Mouse (Mus musculus) adrenal gland, postnatal 36 days (tissue): ENCODE results near the gene Plekha4. TPM values are rescaled to one million over a fixed set of nuclear protein-coding genes. Genes with fewer than 3 reads are reported as not detected.
"Not testable (repeated sequence)": the region's sequence is repeated elsewhere in the genome, so short reads cannot be mapped to it uniquely, and the experiment has no call there.

Experiments used
- DNase-seq, 2 experiments: peaks; one replicate each; pipeline ENCODE4 v3.0.0; 2021; ENCODE audit warnings: mixed read lengths in 1 of 2
- total RNA-seq, 2 experiments: library from RNA; stranded (reverse); gene quantifications; 2 replicates each; pipeline ENCODE4 v1.2.3; 2021

Plekha4 gene
- total RNA-seq, 2 experiments from 2014 or later, result 3.5 to 4.2 TPM

DNA sequence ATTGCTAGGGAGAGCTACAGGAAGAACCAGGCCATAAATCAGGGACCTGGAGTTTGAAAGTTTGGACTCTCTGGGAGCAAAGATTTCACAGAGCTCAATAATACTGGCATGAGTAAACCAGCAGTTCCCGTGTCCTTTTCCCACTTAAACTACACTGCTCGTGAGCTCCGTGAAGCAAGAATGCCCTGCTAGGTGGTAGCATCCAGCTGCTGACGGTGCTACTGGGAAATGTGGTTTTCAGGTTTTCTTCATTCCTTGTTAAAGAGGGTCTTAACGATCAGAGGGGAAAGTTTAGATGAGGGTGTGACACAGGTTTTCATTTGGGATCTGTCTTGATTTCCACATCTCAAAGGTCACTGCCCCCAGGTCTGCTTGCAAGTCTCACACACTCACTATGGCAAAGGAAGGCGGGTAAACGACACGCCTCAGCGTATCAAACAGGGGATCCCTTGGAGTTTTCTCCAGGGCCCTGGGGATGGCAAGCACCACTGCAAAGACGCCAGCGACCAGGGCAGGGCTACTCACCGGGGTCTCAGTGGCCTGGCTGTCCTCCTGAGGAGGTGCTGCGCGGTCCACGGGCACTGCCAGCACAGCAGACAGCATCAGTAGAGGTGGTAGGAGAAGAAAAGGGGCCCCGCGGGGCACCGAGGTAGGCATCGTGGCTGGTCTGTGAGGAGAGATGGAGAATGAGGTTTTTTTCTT, 16.8 kb upstream of the Plekha4 start:
- no peak for DNase-seq

DNA sequence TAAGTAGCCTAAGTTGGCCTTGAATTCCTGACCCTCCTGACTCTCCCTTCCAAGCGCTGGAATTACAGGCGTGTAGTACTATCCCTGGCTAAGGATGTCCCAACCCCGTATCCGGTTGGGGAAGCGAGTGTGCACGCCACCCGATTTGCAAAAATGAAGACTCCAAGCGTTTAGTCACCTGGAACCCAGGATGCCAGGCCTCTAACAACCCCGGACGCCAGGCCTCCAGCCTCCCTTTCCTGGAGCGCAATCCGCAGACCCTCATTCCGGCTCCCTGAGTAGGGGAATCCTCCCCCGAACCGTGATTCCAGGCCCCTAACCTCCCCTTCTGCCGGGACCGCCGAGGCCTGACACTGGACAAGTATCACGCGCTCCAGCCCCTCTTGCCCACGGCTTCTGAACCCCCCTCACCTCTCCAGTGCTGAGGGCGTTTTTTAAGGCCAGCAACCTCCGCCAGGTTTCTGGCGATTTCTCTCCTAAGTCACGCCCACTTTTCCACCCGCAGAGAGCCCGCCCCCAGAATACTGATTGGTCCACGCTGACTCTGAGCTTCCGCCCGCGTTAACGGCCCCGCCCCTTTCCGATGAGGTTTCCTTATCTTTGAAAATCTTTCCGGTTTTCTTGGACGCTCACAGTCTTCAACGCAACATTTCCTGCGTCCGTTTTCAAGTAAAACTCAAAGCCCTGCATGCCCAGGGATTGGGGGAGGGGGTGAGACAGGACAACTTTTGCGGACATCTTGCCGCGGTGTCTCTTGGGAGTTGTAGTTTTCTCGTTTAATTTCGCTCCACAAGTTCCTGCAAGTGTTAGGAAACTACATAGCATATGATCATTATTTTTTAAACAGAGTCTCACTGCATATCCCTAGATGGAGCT, 16.0 kb upstream of the Plekha4 start, which contains the start of gene Nucb1:
Nucb1 (minus strand) TSS at position 495 of the 876 bp plus-strand sequence.
- peak; percentile 93 to 95 for DNase-seq

DNA sequence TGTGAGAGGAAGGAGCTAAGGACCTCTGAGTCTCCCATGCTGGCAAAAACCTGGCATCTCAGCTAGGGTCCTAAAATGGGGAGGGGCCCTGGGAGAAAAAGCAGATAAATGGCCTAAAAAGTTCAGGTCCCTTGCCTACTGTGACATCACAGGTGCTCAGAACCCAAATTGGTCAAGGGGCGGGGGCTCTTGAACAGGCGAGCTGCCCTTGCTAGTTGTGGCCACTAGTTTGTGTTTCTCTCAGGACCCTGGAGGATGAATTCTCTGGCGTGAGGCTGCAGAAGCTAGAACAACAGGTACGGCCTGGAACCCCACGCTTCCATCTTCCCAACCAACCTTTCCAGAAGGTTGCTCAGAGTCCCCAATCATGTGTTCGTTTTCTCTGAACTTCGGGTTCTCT, 11.7 kb upstream of the Plekha4 start:
- DNase-seq, result no peak

DNA sequence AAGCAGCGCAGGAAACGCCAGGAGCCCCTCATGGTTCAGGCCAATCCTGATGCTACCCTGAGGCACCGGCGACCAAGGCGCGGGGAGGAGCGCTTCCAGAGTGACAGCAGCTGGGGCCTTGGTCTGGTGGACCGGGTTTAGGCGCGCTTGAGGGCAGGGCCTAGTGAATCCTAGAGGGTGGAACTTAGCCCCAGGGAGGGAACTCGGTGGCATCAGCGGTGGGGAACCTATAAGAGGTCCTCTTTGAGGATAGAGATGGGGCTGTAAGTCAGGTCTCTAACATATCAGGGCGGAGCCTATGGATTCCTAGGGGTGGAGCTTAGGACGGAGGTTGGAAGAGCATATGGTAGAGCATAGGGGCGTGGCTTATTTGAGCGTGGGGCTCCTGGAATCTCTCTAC, 10.7 kb upstream of the Plekha4 start:
- no peak for DNase-seq

DNA sequence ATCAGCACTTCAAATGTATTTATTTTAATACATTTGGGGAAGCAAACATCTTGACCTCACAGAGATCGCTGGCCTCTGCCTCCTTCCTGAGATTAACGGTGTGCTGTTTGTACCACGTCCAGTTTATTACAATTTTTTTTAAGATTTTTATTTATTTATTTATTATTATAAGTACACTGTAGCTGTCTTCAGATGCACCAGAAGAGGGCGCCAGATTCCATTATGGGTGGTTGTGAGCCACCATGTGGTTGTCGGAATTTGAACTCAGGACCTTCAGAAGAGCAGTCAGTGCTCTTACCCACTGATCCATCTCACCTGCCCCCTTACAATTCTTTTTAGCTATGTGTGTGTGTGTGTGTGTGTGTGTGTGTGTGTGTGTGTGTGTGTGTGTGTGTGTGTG, 9.3 kb upstream of the Plekha4 start:
- not testable (repeated sequence) for DNase-seq

DNA sequence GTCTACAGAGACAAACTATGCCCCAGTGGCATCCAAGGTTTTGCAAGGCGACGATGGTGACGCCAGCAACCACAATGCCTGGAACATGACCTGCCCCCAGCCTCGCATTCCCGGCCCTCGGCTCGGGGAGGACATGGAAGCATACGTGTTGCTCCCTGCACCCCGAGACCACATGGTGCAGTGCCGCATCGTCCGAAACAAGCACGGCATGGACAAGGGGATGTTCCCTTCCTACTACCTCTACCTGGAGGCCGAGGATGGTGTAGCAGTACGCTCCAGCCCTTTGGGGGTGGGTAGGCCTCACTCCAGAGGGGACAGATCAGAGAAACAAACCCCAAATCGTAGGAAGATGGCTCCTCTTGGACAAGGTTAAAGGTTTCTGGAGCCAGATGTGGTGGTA, 7.5 kb upstream of the Plekha4 start:
- no peak for DNase-seq

DNA sequence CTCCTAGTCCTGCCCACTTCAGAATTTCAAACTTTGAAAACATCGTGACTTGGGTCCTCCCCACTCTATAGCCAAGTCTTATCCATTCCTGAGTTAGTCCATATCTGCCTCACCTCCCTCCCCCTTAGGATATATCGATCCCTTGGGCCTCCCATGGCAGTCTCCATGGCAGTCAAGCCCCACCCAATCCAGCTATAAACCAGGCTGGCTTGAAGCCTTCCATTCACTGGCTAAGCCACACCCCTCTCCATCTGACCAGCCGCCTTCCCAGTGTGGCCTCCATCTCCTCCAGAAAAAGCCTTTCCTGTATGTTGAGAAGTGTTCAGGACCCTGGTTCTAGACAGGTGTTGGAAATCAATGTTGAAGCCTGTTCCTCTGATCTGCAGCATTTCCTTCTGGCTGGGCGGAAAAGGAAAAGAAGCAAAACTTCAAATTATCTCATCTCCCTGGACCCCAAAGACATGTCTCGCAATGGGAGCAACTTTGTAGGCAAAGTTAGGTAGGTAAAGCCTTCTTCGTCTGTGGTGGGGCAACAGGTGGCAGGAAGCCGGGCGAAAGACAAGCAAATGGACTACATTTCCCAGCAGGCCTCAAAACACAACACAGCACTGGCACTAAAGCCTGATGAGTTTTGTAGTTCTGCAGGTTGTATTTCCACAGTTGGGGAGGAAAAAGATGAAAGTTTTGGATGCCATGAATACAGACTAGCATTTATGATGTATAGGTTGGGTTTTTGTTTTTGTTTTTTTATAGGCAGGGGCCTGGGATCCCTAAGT, 6.6 kb upstream of the Plekha4 start:
- no peak for DNase-seq

DNA sequence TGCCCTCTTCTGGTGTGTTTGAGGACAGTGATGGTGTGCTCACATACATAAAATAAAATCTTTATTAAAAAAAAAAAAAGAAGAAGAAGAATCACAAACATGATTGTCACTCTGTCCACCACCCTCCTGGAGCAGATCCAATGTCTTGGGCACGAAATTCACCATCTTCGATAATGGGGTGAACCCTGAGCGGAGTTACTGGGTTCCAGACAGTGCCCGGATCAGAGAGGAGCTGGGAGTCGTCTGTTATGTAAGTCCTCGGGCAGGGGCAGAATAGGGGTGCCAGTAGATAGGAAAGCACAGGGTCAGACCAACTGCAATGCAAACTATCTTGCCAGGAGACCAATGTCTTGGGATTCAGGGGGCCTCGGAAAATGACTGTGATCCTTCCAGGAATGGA, 5.5 kb upstream of the Plekha4 start:
- no peak for DNase-seq

DNA sequence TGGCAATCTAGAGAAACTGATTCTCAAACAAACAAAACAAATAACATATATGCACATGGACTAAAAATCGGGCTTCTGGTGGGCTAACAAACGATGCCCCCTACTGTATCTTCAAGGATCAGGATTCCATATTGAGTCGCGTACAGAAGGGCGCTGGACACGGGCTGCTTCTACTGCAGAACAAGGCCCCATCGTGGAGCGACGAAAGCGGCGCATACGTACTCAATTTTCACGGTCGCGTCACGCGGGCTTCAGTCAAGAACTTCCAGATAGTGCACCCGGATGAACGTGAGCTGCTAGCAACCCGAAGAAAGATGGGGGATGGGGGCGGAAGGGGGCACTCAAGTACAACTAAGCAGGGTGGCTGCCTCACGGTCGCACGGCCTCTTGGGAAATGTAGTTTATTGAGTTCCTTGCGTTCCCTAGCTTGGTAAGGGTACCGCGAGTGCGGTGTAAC, 4.4 kb upstream of the Plekha4 start:
- DNase-seq, result peak; percentile 87 to 94

DNA sequence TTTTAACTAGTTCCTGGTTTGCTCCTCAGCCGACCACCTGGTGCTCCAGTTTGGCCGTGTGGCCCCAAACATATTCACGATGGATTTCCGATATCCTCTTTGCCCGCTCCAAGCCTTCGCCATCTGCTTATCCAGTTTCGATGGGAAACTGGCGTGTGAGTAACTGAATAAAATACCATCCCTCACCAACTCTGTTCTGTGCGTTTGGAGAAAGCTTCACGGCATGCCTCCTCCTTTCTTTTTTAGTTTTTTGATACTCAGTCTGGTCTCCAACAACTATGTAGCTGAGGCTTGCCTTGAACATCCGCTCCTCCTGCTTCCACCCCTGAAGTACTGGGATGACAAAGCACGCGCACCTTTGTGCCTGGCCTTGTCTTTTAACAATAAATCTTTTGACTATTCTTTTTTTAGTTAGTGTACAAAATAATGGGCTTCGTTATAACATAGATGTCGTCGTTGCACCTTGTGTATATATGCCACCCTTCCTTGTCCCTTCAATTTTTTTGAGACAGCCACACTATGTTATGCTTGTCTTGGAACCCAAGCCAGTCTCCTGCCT, 3.9 kb upstream of the Plekha4 start:
- DNase-seq, result no peak

DNA sequence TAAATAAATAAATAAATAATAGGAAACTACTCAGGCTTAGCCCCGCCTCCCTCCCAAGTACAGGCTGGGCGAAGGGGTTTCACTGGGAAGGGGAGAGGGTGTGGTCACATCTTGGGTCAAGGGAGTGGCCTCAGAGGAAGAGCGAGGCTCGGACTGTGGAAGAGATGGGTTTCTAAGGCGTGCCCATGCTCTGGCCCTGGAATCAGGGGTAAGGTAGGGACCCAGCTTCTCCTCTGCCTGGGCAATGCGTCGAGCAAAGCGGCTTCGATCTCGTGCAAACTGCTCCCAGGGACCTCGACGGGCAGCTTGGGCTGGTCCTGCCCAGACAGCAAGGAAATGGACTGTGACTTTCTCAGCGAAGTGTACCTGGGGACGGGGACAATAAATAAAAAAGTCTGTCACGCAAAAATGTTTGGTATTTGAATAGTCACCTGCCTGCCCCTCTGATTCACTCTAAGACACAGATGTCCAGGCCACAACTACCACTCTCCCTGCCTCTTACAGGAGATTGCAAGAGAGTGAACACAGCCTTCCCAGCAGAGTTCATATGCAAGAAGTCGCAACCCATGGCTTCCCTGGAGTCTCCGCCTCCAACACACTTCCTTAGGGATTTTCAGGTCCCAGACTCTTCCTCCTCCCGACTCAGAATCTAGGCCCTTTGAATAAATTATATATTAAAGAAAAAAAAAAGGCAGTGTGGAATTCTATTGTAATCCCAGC, 3.0 kb upstream of the Plekha4 start:
- no peak for DNase-seq

DNA sequence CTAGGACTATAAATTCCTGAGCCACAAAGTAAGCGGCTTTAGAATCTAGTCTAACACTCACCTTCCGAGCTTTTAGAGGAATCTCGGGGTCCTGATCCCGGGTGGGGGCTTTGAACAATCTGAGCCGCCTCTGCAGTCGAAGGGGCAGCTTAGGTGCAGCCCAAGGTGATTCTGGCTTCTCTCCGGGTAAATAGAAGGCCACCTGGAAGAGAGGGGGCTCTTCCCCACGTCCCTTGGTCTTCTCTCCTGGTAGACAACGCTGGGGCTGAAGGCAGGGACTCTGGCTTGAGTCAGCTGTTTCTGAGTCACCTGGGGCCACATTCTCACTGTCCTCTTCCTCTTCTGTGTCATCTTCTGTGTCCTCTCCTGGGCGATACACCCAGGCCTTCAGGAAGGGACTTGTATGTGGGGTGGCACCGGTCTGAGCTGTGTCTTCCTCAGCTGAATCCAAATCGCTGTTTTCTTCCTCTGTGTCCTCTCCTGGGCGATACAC, 2.4 kb upstream of the Plekha4 start:
- no peak for DNase-seq

DNA sequence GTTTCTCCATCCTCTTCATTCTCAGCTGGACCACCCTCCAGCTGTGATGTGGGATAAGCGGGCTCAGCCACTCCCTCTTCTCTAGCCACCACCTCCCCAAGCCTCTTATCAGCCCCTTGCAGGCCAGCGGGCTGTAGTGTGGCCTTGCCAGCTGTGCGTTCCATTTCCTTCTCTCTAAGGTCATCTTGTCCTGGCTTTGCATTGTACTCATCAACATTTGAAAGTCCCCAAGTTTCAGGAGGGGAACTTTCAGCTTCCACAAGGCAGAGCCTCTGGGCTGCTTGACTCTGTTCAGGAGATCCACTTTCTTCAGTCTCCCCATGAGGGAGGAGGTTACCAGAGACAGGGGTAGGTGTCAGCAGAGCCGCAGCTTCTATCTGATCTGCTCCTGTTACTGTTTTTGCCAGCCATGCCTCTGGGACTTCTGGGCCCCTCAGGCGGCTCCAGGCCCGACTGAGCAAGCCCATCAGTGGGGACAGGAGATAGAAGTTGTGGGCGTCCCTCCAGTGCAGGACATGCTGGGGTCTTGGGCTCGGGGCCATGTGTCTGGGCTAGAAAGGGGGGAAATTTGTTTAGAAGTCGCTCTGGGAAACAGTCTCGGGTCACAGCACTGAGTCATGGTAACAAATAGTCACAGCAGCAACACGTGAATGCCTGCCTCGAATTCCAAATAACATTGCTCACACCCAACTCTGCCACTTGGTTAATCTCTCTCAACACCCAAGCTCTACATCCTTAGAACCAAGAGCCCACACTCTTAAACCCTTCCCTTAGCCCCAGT, 1.1 kb upstream of the Plekha4 start:
- DNase-seq, result peak; percentile 53 to 56

DNA sequence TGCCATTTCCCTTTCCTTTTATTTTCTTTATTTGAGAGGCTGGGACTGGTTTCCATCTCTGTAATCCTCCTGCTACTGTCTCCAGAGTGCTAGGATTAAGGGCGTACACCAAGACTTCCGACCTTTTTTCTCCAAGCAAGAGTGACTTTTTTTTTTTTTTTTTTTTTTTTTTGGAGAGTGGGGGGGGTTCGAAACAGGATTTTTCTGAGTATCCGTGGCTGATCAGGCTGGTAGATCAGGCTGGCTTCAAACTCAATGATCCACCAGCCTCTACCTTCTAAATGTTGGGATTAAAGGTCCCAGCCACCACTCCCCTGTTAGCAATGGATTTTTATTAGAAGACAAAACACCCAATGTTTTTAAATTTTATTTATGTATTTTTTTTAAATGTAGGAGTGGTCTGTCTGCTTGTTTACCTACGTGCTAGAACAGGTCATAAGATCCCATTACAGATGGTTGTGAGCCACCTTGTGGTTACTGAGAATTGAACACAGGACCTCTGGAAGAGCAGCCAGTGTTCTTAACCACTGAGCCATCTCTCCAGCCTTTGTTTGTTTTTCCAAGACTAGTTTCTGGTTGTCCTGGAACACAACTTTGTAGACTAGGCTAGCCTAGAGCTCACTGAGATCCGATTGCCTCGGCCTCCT, 467 bp downstream of the Plekha4 start:
- no peak for DNase-seq

DNA sequence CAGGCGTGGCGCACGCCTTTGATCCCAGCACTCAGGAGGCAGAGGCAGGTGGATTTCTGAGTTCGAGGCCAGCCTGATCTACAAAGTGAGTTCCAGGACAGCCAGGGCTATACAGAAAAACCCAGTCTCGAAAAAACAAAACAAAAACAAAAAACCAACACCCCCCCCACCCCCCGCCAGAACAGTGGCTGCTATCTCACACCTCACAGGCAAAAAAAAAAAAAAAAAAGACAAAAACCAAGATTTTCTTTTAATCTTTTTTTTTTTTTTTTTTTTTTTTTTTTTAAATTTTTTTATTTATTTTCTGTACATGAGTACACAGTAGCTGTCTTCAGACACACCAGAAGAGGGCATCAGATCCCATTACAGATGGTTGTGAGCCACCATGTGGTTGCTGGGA, 1.0 kb downstream of the Plekha4 start:
- not testable (repeated sequence) for DNase-seq

DNA sequence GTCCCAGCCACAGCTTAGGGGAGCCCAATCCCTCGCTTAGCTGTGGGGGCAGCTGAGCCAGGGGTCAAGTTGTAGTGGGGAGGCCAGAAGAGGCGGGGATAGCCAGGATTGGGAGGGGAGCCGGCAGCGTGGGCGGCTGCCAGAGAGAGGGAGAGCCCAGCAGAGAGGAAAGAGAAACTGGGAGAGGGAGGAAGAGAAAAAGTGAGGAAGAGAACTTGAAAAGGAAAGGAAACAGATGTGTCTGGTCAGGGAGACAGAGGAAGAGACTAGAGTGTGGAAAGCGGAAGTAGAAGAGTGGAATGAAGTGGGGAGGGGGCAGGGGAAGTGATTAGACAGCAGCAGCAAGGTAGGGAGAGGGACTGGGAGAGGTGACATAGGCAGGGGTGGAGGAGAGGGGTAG, 3.3 kb downstream of the Plekha4 start:
- no peak for DNase-seq

DNA sequence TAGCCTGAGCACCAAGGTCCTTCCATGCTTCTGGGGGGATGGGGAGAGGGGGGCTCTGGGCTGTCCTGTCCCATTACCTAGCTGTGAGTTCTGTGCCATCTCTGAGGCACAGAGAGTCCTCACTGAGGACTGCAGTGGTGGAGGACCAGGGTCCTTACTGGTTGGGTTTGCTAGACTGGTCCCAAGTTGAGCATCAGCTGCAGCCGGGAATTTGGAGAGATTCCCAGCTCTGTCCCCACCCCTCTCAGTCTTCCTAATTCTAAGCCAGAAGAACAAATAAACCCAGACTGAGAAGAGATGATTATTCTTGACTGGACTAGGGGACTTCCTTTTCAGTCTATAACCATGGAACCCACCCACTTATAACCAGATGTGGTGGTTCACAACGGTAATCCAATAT, 4.5 kb downstream of the Plekha4 start:
- DNase-seq, result no peak

DNA sequence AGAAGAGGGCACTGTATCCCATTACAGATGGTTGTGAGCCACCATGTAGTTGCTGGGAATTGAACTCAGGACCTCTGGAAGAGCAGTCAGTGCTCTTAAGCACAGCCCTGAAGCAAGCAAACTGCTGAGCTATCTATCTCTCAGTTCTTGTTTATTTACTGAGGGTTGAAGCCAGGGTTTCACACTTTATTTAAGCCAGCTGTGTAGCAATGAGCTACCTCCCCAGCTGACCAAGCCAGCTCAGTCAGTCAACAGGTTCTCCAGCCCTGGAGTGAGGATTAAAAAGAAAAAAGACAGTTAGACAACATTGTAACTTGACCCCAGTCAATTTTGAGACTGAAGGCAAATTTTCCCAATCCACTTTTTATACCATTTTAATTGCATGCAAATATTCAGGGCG, 9.5 kb downstream of the Plekha4 start:
- DNase-seq, result no peak

DNA sequence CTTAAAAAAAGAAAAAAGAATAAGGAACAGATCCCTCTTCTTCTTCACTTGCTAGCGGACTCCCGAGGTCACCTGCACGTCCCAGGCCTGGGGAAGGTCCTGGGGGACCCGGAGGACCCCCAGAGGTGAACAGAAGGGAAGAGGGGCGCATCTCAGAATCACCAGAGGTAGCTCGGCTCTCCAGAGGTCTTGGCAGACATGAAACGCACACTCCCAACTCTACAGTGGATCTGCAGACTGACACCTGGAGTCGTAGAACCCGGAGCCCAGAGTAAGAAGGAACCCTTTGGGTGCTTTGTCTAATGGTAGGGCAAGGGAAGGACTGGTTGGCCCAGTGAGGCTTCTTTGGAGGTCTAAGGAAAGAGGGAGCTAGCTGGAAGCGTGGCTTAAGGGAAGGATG, 11.5 kb downstream of the Plekha4 start:
- DNase-seq, result no peak
